Mouse (Mus musculus) brain, adult 2 months (tissue): ENCODE measurements around the gene Srrm2.

Experiments used
- DNase-seq: peaks from one replicate; pipeline ENCODE4 v3.0.0; 2011; ENCODE audit warnings: low read depth, low spot score

Gene Srrm2

DNA sequence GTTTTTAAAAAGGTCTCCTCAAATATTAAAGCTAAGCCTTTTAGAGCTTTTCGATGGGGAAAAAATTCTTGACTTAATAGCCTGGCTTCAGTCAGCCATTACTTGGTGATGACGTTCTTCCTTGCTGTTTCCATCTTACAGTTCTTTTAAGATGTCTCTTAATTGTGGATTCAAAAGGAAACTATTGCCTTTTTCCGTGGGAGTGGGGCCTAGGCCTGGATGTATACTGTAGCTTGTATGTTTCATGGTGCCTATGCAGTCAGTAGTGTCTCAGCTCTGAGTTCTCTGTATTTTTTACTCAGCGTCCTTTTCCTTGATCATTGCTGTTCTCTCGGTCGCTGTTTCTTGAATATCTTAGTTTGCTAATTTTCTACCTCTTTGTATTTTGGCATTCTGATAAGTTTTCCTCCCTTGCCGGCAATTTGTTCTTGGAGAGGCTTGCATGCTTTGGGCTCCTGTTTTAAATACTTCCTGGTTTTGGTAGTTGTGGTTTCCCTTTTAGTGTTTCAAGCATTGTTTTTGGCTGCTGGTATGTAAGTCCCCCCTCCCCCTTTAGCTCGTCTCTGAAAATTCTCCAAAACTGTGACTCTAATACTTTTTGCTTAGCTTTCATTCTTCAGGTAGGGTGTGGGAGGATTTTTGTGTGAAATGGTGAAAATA, 14.2 kb downstream of the Srrm2 start:
- no peak for DNase-seq

DNA sequence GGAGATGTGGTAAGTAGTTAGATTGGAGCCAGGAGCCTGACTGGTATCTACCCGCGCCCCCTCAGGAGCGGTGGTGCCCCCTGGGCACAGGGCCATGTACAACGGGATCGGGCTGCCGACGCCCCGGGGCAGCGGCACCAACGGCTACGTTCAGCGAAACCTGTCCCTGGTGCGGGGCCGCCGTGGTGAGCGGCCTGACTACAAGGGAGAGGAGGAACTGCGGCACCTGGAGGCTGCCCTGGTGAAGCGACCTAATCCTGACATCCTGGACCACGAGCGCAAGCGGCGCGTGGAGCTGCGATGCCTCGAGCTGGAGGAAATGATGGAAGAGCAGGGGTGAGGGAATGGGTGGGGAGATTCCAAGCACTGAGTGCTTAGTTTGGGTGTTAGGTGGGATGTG, 16.5 kb downstream of the Srrm2 start:
- peak; percentile 69 for DNase-seq

DNA sequence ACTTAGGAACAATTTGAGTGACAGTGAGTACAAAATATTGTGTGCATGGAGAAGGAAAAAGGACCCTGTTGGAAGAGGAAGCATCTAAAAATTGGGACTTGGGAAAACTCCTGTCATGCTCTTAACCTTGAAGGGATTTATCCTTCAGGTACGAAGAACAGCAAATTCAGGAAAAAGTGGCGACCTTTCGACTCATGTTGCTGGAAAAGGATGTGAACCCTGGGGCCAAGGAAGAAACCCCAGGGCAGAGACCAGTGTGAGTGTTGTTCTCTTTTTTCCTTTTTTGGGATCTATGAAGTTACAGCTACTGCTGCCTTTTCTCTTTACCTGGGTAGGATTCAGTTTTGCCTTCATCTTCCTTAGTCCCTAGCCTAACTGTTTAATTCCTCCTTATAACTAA, 17.6 kb downstream of the Srrm2 start:
- DNase-seq, result no peak

DNA sequence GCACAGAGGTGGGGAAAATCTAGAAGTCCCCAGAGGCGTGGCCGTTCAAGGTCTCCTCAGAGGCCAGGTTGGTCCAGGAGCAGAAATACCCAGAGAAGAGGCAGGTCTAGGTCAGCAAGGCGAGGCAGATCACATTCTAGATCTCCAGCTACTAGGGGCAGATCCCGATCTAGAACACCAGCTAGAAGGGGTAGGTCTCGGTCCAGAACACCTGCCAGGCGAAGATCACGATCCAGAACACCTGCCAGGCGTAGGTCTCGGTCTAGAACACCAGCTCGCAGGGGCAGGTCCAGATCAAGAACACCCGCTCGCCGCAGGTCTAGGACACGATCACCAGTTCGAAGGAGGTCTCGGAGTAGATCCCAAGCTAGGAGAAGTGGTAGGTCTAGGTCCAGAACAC, 25.3 kb downstream of the Srrm2 start:
- no peak for DNase-seq

DNA sequence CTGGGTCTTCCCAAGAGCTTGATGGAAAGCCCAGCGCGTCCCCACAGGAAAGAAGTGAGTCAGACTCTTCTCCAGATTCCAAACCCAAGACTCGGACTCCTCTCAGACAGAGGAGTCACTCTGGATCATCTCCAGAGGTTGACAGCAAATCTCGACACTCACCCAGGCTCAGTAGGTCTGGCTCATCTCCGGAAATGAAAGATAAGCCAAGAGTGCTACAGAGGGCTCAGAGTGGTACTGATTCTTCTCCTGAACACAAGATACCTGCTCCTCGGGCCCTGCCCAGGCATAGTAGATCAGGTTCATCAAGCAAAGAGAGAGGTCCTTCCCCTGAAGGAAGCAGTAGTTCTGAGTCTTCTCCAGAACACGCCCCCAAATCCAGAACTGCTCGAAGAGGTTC, 28.2 kb downstream of the Srrm2 start:
- no peak for DNase-seq

DNA sequence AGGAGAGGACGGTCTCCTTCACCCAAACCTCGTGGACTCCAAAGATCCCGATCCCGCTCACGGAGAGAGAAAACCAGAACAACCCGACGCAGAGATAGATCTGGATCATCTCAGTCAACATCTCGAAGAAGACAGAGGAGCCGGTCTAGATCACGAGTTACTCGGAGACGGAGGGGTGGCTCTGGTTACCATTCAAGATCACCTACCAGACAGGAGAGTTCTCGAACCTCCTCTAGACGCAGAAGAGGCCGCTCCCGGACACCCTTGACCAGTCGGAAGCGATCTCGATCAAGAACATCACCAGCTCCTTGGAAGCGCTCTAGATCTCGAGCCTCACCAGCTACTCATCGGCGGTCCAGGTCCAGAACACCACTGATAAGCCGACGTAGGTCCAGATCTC, 28.9 kb downstream of the Srrm2 start:
- DNase-seq, result no peak

DNA sequence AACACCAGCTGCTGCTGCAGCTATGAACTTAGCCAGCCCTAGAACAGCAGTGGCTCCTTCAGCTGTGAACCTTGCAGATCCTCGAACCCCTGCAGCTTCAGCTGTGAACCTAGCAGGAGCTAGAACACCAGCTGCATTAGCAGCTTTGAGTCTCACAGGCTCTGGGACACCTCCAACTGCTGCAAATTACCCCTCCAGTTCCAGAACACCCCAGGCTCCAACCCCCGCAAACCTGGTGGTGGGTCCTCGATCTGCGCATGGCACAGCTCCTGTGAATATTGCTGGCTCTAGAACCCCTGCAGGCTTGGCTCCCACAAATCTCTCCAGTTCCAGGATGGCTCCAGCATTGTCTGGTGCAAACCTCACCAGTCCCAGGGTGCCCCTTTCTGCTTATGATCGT, 30.4 kb downstream of the Srrm2 start:
- peak; percentile 51 for DNase-seq

DNA sequence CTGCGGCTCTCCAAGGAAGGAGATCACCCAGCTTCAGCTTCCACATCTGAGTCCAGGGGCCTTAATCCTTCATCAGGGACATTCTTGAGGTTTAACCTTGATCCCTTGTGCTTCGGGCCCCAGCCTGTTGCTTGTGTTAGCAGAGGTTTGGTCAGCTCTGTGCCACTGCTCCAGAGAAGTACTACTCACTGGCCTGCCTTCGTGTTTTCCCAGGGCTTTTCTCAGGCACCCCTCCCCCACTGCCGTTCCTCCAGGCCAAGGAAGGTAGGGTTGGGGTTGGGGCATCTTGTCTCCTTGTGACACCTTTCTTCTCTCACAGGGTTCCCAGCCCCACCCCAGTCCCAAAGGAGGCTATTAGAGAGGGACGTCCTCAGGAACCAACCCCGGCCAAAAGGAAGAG, 31.8 kb downstream of the Srrm2 start:
- DNase-seq, result no peak

DNA sequence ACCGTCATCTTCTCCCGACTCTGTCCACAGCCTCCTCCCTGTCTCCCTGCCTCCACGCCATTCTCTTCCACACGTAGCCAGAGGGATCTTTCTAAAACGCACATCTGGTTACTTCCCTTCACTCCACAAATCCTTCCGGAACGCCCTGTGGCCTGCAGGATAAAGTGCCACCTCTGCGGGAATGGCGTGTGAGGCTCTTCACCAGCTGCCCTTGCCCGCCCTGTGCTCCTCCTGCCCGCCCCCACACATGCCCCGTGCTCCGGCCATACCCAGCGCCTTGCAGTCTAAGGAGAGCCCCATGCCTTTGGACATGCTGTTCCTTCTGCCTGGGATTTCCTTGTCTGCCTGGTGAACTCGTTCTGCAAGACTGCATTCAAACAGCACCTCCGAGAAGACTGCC, 32.7 kb downstream of the Srrm2 start:
- DNase-seq, result no peak

DNA sequence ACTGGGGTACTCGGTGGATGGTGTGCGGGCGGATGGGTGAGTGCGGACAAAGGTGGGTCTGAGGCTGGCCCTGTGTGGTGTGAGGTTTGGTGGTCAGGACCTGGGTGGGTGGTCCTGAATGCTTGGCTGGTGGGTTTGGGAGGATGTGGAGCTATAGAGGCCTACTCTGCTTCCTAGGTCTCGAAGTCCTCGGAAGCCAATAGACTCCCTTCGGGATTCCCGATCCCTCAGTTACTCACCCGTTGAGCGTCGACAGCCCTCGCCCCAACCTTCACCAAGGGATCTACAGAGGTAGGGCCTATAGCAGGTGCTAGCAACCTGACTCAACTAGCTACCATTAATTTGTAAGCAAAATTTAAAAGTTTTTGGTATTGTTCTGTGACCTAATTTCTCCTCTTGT, 33.3 kb downstream of the Srrm2 start:
- no peak for DNase-seq

DNA sequence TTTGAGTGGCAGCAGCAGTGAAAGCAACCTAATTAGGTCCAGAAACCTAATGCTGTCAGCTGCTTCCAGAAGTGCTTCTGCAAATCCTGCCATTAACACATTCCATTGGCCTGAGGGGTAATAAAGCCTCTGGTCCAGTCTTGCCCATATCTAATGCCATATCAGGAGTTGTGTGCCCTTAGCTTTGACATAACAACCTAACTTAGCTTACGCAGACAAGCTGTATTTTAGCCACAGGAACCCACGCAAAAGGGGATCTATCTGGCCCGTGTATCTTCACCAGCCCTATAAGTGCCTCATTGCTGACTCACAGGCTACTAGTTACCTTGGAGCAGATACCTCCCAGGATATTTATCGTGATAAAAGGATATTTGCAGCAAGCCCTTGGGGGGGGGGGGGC, 35.3 kb downstream of the Srrm2 start:
- no peak for DNase-seq

DNA sequence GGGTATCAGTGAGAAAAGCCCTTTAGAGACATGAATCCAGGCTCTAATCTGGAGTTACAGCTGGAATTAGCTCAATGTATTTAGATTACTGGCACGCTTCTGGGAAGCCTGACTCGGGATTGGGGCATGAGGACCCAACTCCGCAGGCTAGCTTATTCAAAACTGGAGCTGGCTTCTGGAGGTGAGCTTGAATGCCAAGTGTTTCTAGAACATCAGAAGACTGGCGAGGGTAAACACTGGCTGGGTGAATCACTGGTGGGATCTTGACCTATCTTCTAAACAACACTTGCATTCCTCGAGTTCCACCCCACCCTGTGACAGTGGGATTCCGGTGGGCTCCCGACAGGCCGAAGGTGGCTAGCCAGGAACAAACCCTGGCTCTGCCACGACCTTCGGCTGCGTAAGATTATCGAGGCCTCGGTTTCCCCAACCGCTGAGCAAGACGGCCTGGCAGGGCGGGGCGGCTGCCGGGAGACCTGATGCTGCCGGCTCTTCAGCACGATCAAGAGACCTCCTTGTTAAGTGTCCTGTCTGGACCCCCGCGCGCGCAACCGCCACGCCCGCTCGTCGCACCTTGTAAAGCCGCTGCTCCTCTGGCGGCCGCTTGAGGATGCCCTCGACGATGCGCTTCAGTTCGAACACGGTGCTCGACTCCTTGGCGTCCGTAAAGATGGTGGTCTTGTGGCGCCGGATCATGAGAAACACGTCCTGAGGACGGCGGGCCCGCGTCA, 38.1 kb downstream of the Srrm2 start:
- DNase-seq, result peak; percentile 45

DNA sequence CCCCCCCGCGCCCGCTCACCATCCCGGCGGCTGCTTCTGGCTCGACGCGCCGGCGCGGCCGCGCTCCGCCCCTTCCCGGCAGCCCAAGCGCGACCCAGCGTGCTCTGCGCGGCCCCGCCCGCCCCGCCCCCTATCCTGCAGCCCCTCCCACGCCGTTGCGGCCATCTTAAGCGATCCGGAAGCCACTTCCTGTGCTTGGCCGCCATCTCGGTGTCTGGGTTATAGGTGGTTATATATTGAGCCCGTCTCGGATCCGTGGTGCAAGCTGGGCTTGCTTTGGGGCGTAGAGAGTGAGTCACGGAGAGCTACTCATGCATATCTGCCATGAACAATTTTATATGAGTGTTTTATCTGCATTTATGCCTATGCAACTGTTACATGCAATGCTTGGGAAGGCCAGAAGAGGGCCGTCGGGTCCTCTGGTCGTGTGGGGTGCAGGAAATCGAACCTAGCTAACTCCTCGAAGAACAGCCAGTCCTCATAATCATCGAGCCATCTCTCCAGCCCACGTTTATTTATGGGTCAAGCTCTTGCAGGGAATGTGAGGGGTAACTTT, 38.8 kb downstream of the Srrm2 start, which contains the start of gene Elob:
TSS of gene Elob (minus strand) at position 73 of the 556 bp plus-strand sequence.
- peak; percentile 96 for DNase-seq

DNA sequence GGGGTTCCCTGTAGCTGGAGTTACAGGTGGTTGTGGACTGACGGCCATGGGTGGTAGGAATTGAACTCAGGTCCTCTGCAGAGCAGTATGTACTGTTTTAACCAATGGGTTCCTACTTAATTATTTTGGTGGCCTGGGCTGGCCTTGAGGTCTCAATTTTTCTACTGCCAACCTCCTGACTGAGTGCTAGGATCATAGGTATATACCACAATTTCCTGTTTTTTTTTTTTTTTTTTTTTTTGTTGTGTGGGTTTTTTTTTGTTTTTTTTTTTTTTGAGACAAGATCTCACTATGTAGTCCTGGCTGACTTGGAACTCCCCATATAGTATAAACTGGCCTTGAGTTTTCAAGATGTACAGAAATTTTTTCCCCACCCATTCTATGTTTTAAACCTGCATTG, 40.9 kb downstream of the Srrm2 start:
- no peak for DNase-seq

DNA sequence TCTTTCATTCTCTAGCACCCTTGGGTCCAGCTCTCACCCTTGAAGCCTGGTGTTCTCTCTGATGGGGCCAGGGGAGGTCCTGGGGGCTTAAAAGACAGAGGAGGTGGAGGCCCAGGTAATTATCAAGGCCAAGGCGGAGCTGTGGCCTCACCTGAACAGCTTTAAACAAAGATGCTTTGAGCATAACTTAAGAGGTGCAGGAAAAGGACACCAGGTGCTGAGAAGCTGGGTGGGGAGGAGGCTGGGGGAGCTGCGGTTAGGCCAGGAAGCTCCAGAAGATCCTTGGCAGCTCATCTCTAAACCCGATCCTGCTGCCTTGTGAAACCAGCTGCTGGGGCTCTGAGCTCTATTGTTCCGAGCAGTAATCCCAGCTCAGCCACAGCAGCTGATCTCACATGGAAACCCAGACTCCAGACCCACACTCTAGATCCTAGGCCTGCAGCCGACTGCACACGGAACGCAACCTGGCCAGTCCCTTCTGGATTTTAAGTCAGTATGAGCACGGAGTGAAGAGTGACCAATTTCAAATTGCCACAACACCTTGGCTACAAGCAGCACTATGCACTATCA, 45.8 kb downstream of the Srrm2 start, which contains the start of gene Prss33:
TSS of gene Prss33 (minus strand) at position 51 of the 570 bp plus-strand sequence.
- no peak for DNase-seq

DNA sequence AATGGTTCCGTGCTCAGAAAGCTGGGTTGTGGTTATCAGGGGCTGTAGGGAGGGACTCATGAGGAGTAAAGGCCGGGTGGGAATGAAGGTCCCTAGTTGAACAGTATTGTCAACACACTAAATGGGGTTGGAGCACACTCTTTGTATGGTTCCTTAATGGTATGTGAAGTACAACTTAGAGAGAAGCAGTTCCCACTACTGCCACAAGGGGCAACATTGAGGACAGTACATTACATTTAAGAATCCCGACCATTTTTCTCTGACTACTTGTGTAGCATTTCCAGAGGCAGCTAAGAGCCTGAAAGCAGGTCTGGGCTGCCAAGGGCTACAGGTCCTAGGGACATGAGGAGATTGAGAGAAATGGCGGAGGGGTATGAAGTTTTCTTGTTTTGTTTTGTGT, 50.8 kb downstream of the Srrm2 start:
- peak; percentile 79 for DNase-seq

DNA sequence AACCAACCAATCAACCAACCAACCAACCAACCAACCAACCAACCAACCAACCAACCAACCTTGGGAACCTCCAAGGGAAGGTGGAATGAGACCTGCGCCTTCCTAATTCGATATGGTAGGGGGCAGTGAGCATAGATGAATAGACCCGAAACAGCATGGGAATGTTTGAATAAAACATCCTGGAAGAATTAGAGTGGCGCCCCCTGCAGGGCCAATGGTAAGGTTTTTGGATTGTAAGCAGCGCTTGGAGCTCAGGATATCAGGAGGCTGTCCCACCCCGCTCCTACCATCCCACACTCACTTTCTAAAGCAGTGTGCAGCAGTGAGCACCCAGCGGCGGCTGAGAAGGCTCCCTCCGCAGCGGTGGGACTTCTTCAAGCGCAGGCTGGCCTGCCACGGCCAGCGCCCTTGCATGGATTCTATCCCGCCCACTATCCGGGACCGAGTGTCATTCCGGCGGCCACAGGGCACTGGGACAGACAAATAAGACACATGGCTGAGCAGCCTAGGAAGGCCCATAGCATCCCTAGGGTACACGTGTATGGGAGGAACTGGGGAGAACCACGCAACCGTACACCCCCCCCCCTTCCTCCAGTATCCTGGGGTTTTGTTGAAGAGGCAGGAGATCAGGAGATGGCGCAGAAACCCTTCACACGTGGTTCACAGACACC, 52.9 kb downstream of the Srrm2 start:
- DNase-seq, result no peak

DNA sequence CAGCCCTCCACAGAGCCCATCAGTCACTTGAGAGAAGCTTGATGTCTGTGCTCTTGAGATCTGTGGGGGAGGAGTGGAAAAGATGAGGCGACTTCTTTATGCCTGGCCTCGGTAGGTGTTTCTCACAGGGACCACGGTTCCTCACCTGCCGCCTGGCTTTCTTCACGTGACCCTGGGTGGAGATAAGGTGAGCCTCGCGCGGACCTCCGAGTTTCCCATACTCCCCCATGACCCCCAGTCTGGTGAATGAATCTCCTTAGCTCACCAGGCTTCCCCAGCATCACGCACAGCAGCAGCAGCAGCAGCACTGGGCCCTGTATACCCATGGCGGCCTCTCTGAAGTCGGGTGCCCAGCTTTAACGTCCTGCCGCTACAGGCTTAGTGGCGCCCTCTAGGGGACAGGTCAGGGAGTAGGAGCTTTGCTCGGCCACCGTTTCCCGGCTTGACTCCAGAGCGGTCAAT, 53.5 kb downstream of the Srrm2 start, which contains the start of the genes Prss32 and Prss41:
TSS of gene Prss32 (plus strand) at position 44 of the 462 bp plus-strand sequence.
TSS of gene Prss41 (minus strand) at position 361 of the 462 bp plus-strand sequence.
- DNase-seq, result peak; percentile 45

DNA sequence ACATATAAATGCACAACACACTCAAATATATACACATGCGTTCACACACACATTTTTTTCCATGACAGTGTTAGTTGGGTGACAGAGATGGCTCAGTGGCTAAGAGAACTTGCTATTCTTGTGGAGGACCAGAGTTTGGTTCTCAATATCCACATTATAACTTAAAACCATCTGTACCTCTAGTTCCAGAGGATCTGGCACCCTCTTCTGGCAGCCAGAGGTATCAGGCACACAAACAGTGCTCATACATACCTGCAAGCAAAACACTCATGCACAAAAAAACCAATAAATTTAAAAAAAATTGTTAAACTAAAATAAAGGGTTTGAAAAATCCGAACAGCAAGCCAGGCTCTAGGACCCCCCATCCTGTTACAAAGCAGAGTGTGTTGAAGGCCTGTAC, 59.7 kb downstream of the Srrm2 start:
- no peak for DNase-seq

DNA sequence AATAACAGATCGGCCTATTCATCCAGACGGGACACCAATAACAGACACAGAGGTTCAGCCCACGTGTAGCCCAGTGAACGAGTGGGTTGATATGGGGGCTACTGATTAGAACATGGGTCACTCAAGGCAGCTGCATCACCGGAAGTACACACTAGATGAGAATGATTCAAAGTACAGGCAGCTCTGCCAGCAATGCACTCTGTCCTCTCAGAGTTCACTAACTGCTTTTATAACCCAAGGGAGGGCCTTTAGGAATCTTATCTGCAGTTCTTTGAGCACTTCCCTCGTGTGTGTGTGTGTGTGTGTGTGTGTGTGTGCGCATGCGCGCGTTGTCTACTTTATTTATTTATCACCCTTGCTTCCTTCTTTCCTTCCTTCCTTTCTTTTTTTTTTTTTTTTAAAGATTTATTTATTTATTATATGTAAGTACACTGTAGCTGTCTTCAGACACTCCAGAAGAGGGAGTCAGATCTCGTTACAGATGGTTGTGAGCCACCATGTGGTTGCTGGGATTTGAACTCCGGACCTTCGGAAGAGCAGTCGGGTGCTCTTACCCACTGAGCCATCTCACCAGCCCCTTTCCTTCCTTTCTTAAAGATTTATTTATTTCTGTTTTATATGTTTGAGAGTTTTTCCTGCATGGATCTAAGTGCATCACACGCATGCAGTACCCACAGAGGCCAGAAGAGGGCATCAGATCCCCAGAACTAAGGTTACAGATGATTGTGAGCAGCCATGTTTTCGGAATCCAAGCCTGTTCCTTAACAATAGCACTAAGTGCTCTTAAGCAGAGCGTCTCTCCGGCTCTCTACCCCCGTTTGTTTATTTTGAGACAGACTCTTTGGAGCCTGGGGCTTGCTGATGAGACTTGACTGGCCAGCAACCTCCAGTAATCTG, 60.8 kb downstream of the Srrm2 start:
- peak; percentile 76 for DNase-seq

DNA sequence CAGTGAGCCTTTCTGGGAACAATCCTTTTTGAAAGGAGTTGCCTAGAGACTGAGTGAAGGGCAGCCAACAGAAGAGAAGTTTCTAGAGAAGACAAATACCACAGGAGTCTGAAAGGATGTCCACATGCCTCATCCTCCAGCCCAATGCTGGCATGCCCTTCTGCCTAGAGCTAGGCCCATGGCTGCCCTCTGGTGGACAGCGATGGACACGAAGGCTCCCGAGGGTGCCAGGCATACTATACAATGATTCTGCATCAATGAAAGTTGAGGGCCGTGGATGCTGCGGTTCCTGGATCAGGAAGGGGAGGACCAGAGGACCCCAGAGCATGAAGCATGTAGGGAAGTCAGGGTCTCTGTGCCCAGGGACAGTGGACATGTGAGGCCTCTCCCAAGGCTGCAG, 63.0 kb downstream of the Srrm2 start:
- peak; percentile 17 for DNase-seq
